Mouse (Mus musculus) kidney, adult 18-20 months (tissue): ENCODE results near the gene Vwa8.
"Not testable (repeated sequence)": the region's sequence is repeated elsewhere in the genome, so short reads cannot be mapped to it uniquely, and the experiment has no call there.

Experiments used
- DNase-seq: peaks from one replicate; pipeline ENCODE4 v3.0.0; 2021

The Vwa8 gene

GRCm38 (mm10) chr14:78886566-78887234 is 37.8 kb downstream of the Vwa8 start:
- no peak for DNase-seq

DNA sequence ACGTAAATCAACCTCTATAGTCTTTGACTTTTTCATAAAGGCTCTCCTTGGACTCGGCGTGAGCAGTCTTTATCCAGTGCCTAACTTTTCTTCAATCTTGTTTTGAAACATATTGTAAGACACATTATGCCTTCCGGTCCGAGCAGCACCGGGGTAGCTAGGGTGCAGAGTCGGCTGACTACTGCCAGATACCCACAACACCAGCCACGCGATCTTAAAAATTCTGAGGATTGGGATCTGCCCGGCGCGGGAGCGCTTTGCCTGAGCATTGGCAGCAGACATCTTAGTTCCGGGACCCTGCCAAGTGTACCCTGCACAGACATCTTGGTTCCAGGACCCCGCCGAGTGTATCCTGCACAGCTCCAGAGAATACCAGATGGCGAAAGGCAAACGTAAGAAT is 38.6 kb downstream of the Vwa8 start:
- not testable (repeated sequence) for DNase-seq

- no peak for DNase-seq
Observed at GRCm38 (mm10) chr14:78895496-78895895, 46.6 kb downstream of the Vwa8 start.

DNA sequence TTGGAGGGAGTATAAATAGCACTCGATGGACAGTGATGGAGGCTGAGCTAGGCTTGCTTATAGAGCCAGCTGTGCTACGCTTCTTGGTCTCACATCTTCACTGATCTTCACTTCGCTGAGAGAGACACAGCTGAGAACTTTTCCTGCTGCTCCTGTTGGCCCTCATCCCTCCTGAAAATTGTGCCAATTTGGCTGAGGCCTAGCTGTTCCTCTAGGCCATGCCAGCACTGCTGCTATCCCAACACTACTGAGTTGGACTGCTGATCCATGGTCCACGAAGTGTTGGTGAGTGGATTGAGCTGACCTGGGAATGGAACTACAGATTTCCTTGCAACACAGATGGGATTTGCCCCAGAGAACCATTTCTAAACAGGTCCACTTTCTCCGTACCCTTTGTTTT is 47.4 kb downstream of the Vwa8 start:
- DNase-seq: no peak

GRCm38 (mm10) chr14:78900770-78901169 is 51.9 kb downstream of the Vwa8 start:
- DNase-seq: no peak

- no peak for DNase-seq
Observed at GRCm38 (mm10) chr14:78908205-78908863, 59.5 kb downstream of the Vwa8 start.

- DNase-seq: no peak
Observed at GRCm38 (mm10) chr14:78912076-78912475, 63.2 kb downstream of the Vwa8 start.

DNA sequence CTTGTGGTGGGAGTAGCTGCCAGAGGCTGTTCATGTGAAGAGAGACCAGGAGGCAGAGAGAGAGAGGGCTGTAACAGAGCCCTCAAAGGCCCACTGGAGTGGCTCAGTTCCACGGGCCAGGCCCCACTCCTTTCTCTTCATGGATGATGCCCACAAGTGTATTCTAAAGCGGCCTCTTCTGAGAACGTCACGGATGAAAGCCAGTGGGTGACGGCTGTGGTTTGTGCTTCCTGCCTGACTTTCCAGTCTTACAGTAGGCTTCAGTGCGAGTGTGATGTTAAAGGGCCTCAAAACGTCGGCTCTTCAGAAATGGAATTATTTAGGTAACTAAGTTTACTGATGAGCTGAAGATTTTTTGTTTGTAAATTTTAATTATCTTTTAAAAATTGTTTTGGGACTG is 65.3 kb downstream of the Vwa8 start:
- no peak for DNase-seq

DNA sequence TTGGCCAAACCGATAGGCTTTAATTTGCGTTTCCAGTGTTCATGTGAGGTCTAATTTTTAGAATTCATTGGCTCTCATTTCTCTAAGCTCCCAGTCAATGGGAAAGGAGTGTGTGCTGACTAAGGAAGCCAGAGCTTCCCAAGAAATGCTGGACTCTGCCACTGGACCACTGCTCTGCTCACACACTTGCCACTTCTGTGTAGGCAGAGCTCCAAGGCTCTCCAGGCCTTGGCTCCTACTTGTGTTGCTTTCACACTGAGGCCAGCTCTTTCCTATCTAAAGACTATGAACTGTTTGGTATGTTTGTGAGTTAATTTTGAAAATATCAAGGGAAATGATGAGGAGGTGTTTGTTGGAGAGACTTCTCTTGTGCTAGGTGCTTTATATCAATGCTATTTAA is 67.8 kb downstream of the Vwa8 start:
- no peak for DNase-seq

DNA sequence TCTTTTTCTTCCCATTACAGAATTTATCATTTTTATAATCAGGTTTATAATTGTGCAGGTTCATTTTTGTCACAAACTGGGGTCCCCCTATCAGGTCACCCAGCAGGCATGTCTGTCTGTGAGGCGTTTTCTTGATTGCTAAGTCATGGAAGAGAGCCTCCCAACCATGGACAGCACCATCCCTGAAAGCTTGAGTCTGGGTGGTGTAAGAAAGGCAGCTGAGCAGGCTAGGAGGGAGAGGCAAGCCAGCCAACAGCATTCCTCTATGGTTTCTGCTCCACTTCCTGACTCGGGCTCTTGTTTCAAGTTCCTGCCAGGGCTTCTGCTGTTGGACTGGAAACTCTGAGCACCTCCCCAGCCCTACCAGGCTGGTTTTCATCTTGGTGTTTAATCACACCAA is 72.4 kb downstream of the Vwa8 start:
- DNase-seq: no peak

- peak; percentile 23 for DNase-seq
Observed at GRCm38 (mm10) chr14:78923631-78924030, 74.8 kb downstream of the Vwa8 start.

- DNase-seq: no peak
Observed at GRCm38 (mm10) chr14:78924755-78925537, 76.1 kb downstream of the Vwa8 start.

DNA sequence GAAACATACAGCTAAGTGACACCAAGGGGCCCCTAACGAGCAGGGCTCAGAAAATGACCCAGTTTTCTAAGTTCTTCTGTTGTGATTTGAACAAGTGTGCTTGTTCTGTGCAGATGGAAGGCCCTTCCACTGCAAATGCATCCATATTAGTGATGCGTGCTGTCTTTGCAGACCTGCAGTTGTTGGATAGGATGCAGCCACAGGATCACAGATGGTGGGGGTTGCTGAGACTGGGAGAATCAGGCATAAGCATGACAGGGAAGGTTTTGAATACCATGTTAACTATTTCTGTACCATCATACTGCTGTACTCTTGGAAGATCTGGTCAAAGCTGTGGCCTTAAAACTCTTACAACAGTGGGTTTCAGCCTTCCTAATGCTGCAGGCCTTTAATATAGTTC is 83.2 kb downstream of the Vwa8 start:
- DNase-seq: no peak

GRCm38 (mm10) chr14:78933399-78933798 is 84.5 kb downstream of the Vwa8 start:
- DNase-seq: no peak

GRCm38 (mm10) chr14:78934596-78934995 is 85.7 kb downstream of the Vwa8 start:
- no peak for DNase-seq

GRCm38 (mm10) chr14:78935796-78936195 is 86.9 kb downstream of the Vwa8 start:
- no peak for DNase-seq

GRCm38 (mm10) chr14:78941741-78942475 is 93.1 kb downstream of the Vwa8 start:
- DNase-seq: no peak

DNA sequence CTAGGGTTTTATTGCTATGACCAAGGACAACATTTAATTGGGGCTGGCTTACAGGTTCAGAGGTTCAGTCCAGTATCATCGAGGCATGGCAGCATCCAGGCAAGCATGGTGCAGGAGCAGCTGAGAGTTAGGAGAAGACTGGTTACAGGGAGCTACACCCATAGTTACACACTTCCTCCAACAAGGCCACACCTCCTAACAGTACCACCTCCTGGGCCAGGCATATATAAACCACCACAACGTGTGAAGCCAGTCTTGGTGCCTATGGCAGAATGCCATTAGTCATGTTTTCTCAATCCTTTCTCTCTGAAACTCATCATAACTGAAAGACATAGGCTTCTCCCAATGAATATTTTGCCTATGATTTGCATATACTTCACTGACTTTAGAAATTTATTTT is 106.9 kb downstream of the Vwa8 start:
- DNase-seq: no peak

- no peak for DNase-seq
Observed at GRCm38 (mm10) chr14:78970621-78971020, 121.8 kb downstream of the Vwa8 start.

DNA sequence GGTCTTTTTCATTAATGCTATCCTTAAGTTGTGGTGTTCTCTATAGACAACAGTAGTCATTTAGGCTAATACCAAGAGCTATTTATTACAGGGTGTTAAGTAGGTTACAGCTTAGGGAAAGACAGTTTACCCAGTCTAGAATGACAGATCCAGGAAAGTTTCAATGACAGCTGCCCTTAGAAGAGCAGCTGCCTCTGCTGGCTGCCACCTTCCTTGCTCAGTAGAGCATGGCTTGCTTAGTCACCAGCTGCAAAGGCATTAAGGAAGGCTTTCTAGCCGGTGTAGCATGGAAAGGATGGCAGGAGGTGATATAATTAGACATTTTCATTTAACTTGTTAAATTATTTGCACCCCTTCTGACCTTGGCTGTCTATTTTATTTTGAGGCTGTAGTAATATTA is 123.6 kb downstream of the Vwa8 start:
- DNase-seq: no peak

- DNase-seq: no peak
Observed at GRCm38 (mm10) chr14:78983104-78983503, 134.3 kb downstream of the Vwa8 start.

DNA sequence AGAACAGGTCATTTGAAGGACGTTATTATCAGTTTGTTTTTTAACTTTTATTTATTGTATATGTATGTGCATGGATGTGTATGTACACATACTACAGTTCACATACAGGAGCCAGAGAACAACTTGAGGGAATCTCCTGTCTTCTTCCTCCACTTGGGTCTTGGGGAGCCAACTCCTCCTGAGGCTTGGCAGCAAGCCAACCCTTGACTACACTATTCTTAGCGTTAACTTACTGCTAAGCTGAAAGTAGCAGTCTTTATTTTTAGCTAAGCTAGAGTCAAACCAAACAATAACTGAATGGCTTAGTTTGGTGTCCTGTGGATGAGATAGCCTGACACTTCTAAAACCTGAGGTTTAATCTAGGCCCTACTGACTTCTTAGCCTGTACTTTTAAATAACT is 135.4 kb downstream of the Vwa8 start:
- DNase-seq: no peak

GRCm38 (mm10) chr14:78987543-78987942 is 138.7 kb downstream of the Vwa8 start:
- DNase-seq: no peak
